Mouse (Mus musculus) heart, postnatal 0 days (tissue): ENCODE measurements at regions not wholly inside any gene's neighbourhood (a gene's known extent, or its start where the extent isn't known, plus 50 kb on each side); places are given as distances from the start of the nearest gene placed in this dataset.

Experiments
- CTCF ChIP-seq: IDR thresholded peaks from 2 replicates; pipeline ENCODE4 v1.5.1; 2016; ENCODE audit warnings: antibody characterized with exemption, control low read depth, low read depth
- EP300 ChIP-seq: IDR thresholded peaks from 2 replicates; pipeline ENCODE4 v1.6.1; 2016; ENCODE audit warnings: antibody characterized with exemption, low read depth

- TF ChIP-seq CTCF (no peak), EP300 (no peak)
Measured at GRCm38 (mm10) chr17:54362991-54363390, 64.2 kb upstream of the Slc5a7 start.
